Mouse (Mus musculus) olfactory bulb, adult 2 months (tissue): Measurements from ENCODE around the gene Ppm1h. TPM values are rescaled to one million over a fixed set of nuclear protein-coding genes. Genes with fewer than 3 reads are reported as not detected.

ENCODE experiments used
- H3K27ac ChIP-seq: fragments of 200-500 bp; 2 replicates; pipeline ENCODE4 v1.5.1; 2012; ENCODE audit warnings: low read depth, low read length; ENCODE audit not compliant: insufficient read depth
- H3K4me1 ChIP-seq: fragments of 200-500 bp; 2 replicates; pipeline ENCODE4 v1.6.1; 2012; ENCODE audit warnings: low read length; ENCODE audit not compliant: control insufficient read depth, insufficient read depth
- H3K4me3 ChIP-seq: fragments of 200-500 bp; 2 replicates; pipeline ENCODE4 v1.5.1; 2012; ENCODE audit warnings: mild to moderate bottlenecking, low read depth, low read length, moderate library complexity; ENCODE audit not compliant: insufficient read depth
- CTCF ChIP-seq: fragments of 200-500 bp; IDR thresholded peaks from 2 replicates; pipeline ENCODE4 v1.5.1; 2012; ENCODE audit warnings: low read depth, mild to moderate bottlenecking, low read length, moderate library complexity; ENCODE audit not compliant: insufficient read depth
- POLR2A ChIP-seq: fragments of 200-500 bp; IDR thresholded peaks from 2 replicates; pipeline ENCODE4 v1.6.1; 2012; ENCODE audit warnings: mild to moderate bottlenecking, low read depth, low read length, moderate library complexity; ENCODE audit not compliant: insufficient read depth
- WGBS: fragments of 180-500 bp; shearing (Covaris S2); methylation state at CpG from one replicate; pipeline ENCODE4 v1.1.7; 2018; 5-methylcytosine and 5-hydroxymethylcytosine counted together
- polyA plus RNA-seq: library from polyadenylated mRNA; stranded (reverse); fragments of >200 nt; gene quantifications from 2 replicates; pipeline ENCODE4 v1.2.4, GENCODE M21; 2012; ENCODE audit warnings: low replicate concordance; ENCODE audit not compliant: missing spikeins, insufficient read depth, insufficient read length

Gene Ppm1h
- polyA plus RNA-seq, 1 experiment, result not detected

- no peak overlapping the region for H3K4me3 ChIP-seq
- 100% methylated on average over 1 of the region's 1 CpGs for WGBS
- no peak for TF ChIP-seq POLR2A
- no peak for TF ChIP-seq CTCF
- H3K27ac ChIP-seq, result no peak overlapping the region
- H3K4me1 ChIP-seq, result peaks cover 10% of the 10 kb centered on the region
These were observed 167.9 kb downstream of the Ppm1h start for GRCm38 (mm10) chr10:122846476-122846875.

GRCm38 (mm10) chr10:122848020-122848457, 169.5 kb downstream of the Ppm1h start:
- 85% methylated on average over 2 of the region's 2 CpGs for WGBS
- peaks cover 6% of the 10 kb centered on the region for H3K4me1 ChIP-seq
- TF ChIP-seq POLR2A (no peak), CTCF (no peak)
- no peak overlapping the region for H3K27ac ChIP-seq
- H3K4me3 ChIP-seq, result no peak overlapping the region

- WGBS, result 82% methylated on average over 16 of the region's 16 CpGs
- no peak overlapping the region for H3K4me3 ChIP-seq
- TF ChIP-seq CTCF (no peak), POLR2A (no peak)
- no peak overlapping the region for H3K27ac ChIP-seq
- H3K4me1 ChIP-seq, result 0 out of 2 replicates have a peak, but pooled peaks cover 8% of the 10 kb centered on the region
These were observed 173.0 kb downstream of the Ppm1h start for GRCm38 (mm10) chr10:122851267-122852160.

GRCm38 (mm10) chr10:122854571-122854970, 176.0 kb downstream of the Ppm1h start:
- TF ChIP-seq POLR2A (no peak), CTCF (no peak)
- Histone ChIP-seq H3K27ac (no peak overlapping the region), H3K4me3 (no peak overlapping the region), H3K4me1 (peaks cover 9% of the 10 kb centered on the region)
- 82% methylated on average over 6 of the region's 6 CpGs for WGBS

GRCm38 (mm10) chr10:122855149-122855548, 176.6 kb downstream of the Ppm1h start:
- peaks cover 11% of the 10 kb centered on the region for H3K4me1 ChIP-seq
- no peak overlapping the region for H3K4me3 ChIP-seq
- no peak for TF ChIP-seq POLR2A
- no peak for TF ChIP-seq CTCF
- H3K27ac ChIP-seq, result no peak overlapping the region
- 70% methylated on average over 4 of the region's 4 CpGs for WGBS

GRCm38 (mm10) chr10:122856040-122856764, 177.6 kb downstream of the Ppm1h start:
- no peak for TF ChIP-seq CTCF
- no peak for TF ChIP-seq POLR2A
- H3K4me1 ChIP-seq, result peaks cover 11% of the 10 kb centered on the region
- H3K4me3 ChIP-seq, result no peak overlapping the region
- 80% methylated on average over 17 of the region's 17 CpGs for WGBS
- no peak overlapping the region for H3K27ac ChIP-seq

GRCm38 (mm10) chr10:122857155-122857554, 178.6 kb downstream of the Ppm1h start:
- Histone ChIP-seq H3K4me1 (peaks cover 11% of the 10 kb centered on the region), H3K4me3 (no peak overlapping the region), H3K27ac (no peak overlapping the region)
- TF ChIP-seq POLR2A (no peak), CTCF (no peak)
- WGBS, result 92% methylated on average over 15 of the region's 15 CpGs

GRCm38 (mm10) chr10:122858904-122859641, 180.5 kb downstream of the Ppm1h start:
- WGBS, result 86% methylated on average over 8 of the region's 8 CpGs
- peaks cover 11% of the 10 kb centered on the region for H3K4me1 ChIP-seq
- no peak overlapping the region for H3K4me3 ChIP-seq
- H3K27ac ChIP-seq, result no peak overlapping the region
- TF ChIP-seq CTCF (no peak), POLR2A (no peak)
